Mouse (Mus musculus) E14TG2a.4 (cell line): Measurements from ENCODE around the gene Zbp1.

Experiments
- CTCF ChIP-seq: conservative IDR thresholded peaks from 2 replicates; pipeline ENCODE4 v1.5.1; 2014; ENCODE audit warnings: low read length
- POU5F1 ChIP-seq: IDR thresholded peaks from 2 replicates; pipeline ENCODE4 v1.6.1; 2014; ENCODE audit warnings: low read length, borderline replicate concordance

- TF ChIP-seq CTCF (no peak), POU5F1 (no peak)
These were observed 1.5 kb downstream of the Zbp1 start for GRCm38 (mm10) chr2:173217246-173217645.
